Mouse (Mus musculus): ENCODE results near the gene Aldh4a1. TPM values are rescaled to one million over a fixed set of nuclear protein-coding genes. Genes with fewer than 3 reads are reported as not detected.

Aldh4a1 gene
- polyA plus RNA-seq, 1 experiment from 2014 or later = 27.0 TPM

GRCm38 (mm10) chr4:139698602-139699001 is 75.9 kb downstream of the Aldh4a1 start:
- Histone ChIP-seq H3K9ac (ENCODE audit: low read depth, low read length) (no peak overlapping the region), H3K4me2 (ENCODE audit: low read length) (no peak overlapping the region), H3K36me3 (ENCODE audit: control insufficient read depth, insufficient read depth, low read length) (no peaks in the 10 kb centered on the region), H3K27me3 (ENCODE audit: control insufficient read depth, insufficient read depth, low read depth, low read length) (peaks cover 5% of the 10 kb centered on the region; the same call in 1 of the 2 replicates), H3K27ac (ENCODE audit: low read length) (no peak overlapping the region), H3K9me3 (replicated peaks; ENCODE audit: control insufficient read depth, low read length, poor library complexity, severe bottlenecking) (no peaks in the 10 kb centered on the region), H3K4me3 (ENCODE audit: low read depth, low read length) (no peak overlapping the region), H3K4me1 (ENCODE audit: control insufficient read depth, insufficient read depth, low read length) (no peaks in the 10 kb centered on the region; the same call in 1 of the 2 replicates)
- ATAC-seq = no peak
- WGBS = 72% methylated on average over 8 of the region's 8 CpGs

Small RNAs within 50 kb of the gene (microRNA-seq; reads per million reads assigned to microRNA genes)
- not detected for gene Gm25571
- not detected for gene Mir7020

Other genes with a start within 250 kb of the Aldh4a1 start
- gene Iffo2, start 92.3 kb upstream of the Aldh4a1 start, polyA plus RNA-seq (2015; fragmentation: Nextera tagmentation; extraction: Ambion mirVana) = 3.5 and 3.8 TPM in 2 replicates
- not detected in 2 replicates for gene Gm21969, start 19.7 kb upstream of the Aldh4a1 start, polyA plus RNA-seq (2015; fragmentation: Nextera tagmentation; extraction: Ambion mirVana)
- gene Tas1r2, start 30.7 kb downstream of the Aldh4a1 start, polyA plus RNA-seq (2015; fragmentation: Nextera tagmentation; extraction: Ambion mirVana) = not detected in 2 replicates
- gene Pax7, start 210.7 kb downstream of the Aldh4a1 start, polyA plus RNA-seq (2015; fragmentation: Nextera tagmentation; extraction: Ambion mirVana) = 2.3 and 4.4 TPM in 2 replicates